Mouse (Mus musculus) CH12.LX (cell line): ENCODE measurements around the gene Commd1. TPM values are rescaled to one million over a fixed set of nuclear protein-coding genes. Genes with fewer than 3 reads are reported as not detected.

Experiments
- DNase-seq: peaks from one replicate; pipeline ENCODE4 v3.0.0-alpha.2; 2013; ENCODE audit errors: extremely low read depth
- H3K27ac ChIP-seq: 2 replicates; pipeline ENCODE4 v1.5.1; 2012; ENCODE audit warnings: low read depth, mild to moderate bottlenecking, control low read depth, moderate library complexity; ENCODE audit not compliant: insufficient read depth
- H3K27me3 ChIP-seq: replicated peaks from 2 replicates; pipeline ENCODE3; 2012; ENCODE audit warnings: inconsistent platforms
- H3K36me3 ChIP-seq, 2 experiments: replicated peaks in 1 of 2; 2 replicates each; pipeline versions ENCODE3 to v1.6.1; 2012; ENCODE audit warnings: inconsistent platforms in 1 of 2, low read length in 1 of 2, mild to moderate bottlenecking in 1 of 2, mixed read lengths in 1 of 2, moderate library complexity in 1 of 2; ENCODE audit not compliant: control insufficient read depth in 1 of 2, insufficient read depth in 1 of 2
- H3K4me1 ChIP-seq, 2 experiments: 2 replicates each; pipeline ENCODE4 v1.6.1; 2012; ENCODE audit warnings: inconsistent platforms in 1 of 2, moderate library complexity in 1 of 2; ENCODE audit not compliant: insufficient read depth in 2 of 2, control insufficient read depth in 1 of 2
- H3K4me2 ChIP-seq: 2 replicates; pipeline ENCODE4 v1.6.1; 2012; ENCODE audit warnings: low read depth, mild to moderate bottlenecking, control low read depth; ENCODE audit not compliant: poor library complexity, insufficient read depth, severe bottlenecking
- H3K4me3 ChIP-seq, 3 experiments: fragments of 150-350 bp in 1 of 3; sonication (generic) in 1 of 3; replicated peaks in 1 of 3; 2 replicates each; pipeline versions ENCODE3 to v1.5.1; 2011 to 2012; ENCODE audit warnings: low read depth in 2 of 3, low read length in 2 of 3, mild to moderate bottlenecking in 2 of 3, moderate library complexity in 2 of 3, control low read depth in 1 of 3, improper control_type of control experiment in 1 of 3, inconsistent platforms in 1 of 3, mixed read lengths in 1 of 3; ENCODE audit not compliant: poor library complexity in 1 of 3
- H3K79me2 ChIP-seq: replicated peaks from 2 replicates; pipeline ENCODE4 v1.6.1; 2012; ENCODE audit warnings: mild to moderate bottlenecking, moderate library complexity; ENCODE audit not compliant: control insufficient read depth, poor library complexity, insufficient read depth, severe bottlenecking; ENCODE audit errors: extremely low read depth
- H3K9ac ChIP-seq: 2 replicates; pipeline ENCODE4 v1.6.1; 2012; ENCODE audit warnings: low read depth, mild to moderate bottlenecking, control low read depth, moderate library complexity; ENCODE audit not compliant: insufficient read depth
- H3K9me3 ChIP-seq: replicated peaks from 2 replicates; pipeline ENCODE3; 2012; ENCODE audit warnings: low read length, inconsistent platforms, mixed read lengths
- CHD1 ChIP-seq: IDR thresholded peaks from 2 replicates; pipeline ENCODE4 v1.6.1; 2012; ENCODE audit warnings: low read depth, low read length, improper control_type of control experiment, inconsistent platforms
- ETS1 ChIP-seq: conservative IDR thresholded peaks from 2 replicates; pipeline ENCODE4 v1.6.1; 2012; ENCODE audit warnings: low read depth, mild to moderate bottlenecking, inconsistent platforms, low read length, improper control_type of control experiment, moderate library complexity
- IRF4 ChIP-seq: IDR thresholded peaks from 2 replicates; pipeline ENCODE4 v1.6.1; 2014; ENCODE audit warnings: low read depth, mild to moderate bottlenecking, inconsistent platforms, low read length, improper control_type of control experiment
- MAFK ChIP-seq: IDR thresholded peaks from 2 replicates; pipeline ENCODE4 v1.6.1; 2011; ENCODE audit warnings: low read length, improper control_type of control experiment; ENCODE audit not compliant: insufficient replicate concordance
- MEF2A ChIP-seq: IDR thresholded peaks from 2 replicates; pipeline ENCODE4 v1.6.1; 2014; ENCODE audit warnings: low read depth, mild to moderate bottlenecking, inconsistent platforms, low read length, improper control_type of control experiment, borderline replicate concordance
- MXI1 ChIP-seq: IDR thresholded peaks from 2 replicates; pipeline ENCODE4 v1.6.1; 2011; ENCODE audit warnings: mild to moderate bottlenecking, low read depth, low read length, improper control_type of control experiment
- PAX5 ChIP-seq: IDR thresholded peaks from 2 replicates; pipeline ENCODE4 v1.6.1; 2012; ENCODE audit warnings: low read length, inconsistent platforms, mixed read lengths
- POLR2A ChIP-seq: IDR thresholded peaks from 2 replicates; pipeline ENCODE4 v1.6.1; 2011; ENCODE audit warnings: low read depth, mild to moderate bottlenecking, improper control_type of control experiment, low read length
- POLR2AphosphoS2 ChIP-seq: IDR thresholded peaks from 2 replicates; pipeline ENCODE4 v1.6.1; 2011; ENCODE audit warnings: low read depth, low read length, improper control_type of control experiment
- RAD21 ChIP-seq: IDR thresholded peaks from 2 replicates; pipeline ENCODE4 v1.6.1; 2011; ENCODE audit warnings: low read depth, mild to moderate bottlenecking, low read length, improper control_type of control experiment, moderate library complexity
- RCOR1 ChIP-seq: conservative IDR thresholded peaks from 2 replicates; pipeline ENCODE4 v1.6.1; 2012; ENCODE audit warnings: low read depth, mild to moderate bottlenecking, inconsistent platforms, low read length, improper control_type of control experiment
- SMC3 ChIP-seq: IDR thresholded peaks from 2 replicates; pipeline ENCODE4 v1.6.1; 2011; ENCODE audit warnings: low read depth, low read length, improper control_type of control experiment
- TCF12 ChIP-seq: IDR thresholded peaks from 2 replicates; pipeline ENCODE4 v1.6.1; 2014; ENCODE audit warnings: low read depth, mild to moderate bottlenecking, inconsistent platforms, low read length, improper control_type of control experiment
- UBTF ChIP-seq: IDR thresholded peaks from 2 replicates; pipeline ENCODE4 v1.6.1; 2012; ENCODE audit warnings: low read depth, mild to moderate bottlenecking, inconsistent platforms, low read length, improper control_type of control experiment, moderate library complexity
- USF1 ChIP-seq: IDR thresholded peaks from 2 replicates; pipeline ENCODE4 v1.6.1; 2014; ENCODE audit warnings: low read depth, mild to moderate bottlenecking, inconsistent platforms, low read length, improper control_type of control experiment
- USF2 ChIP-seq: conservative IDR thresholded peaks from 2 replicates; pipeline ENCODE4 v1.6.1; 2011; ENCODE audit warnings: low read depth, low read length, improper control_type of control experiment
- ZMIZ1 ChIP-seq: IDR thresholded peaks from 2 replicates; pipeline ENCODE4 v1.6.1; 2012; ENCODE audit warnings: low read depth, mild to moderate bottlenecking, inconsistent platforms, low read length, improper control_type of control experiment
- ZNF384 ChIP-seq: IDR thresholded peaks from 2 replicates; pipeline ENCODE4 v1.6.1; 2012; ENCODE audit warnings: low read depth, low read length, improper control_type of control experiment, inconsistent platforms
- dilution Hi-C: fragments of 300-500 bp; cut with MboI; formaldehyde crosslinking; loops from 2 replicates; pipeline ENCODE4 v1.14.3; 2020; ENCODE audit warnings: low sequenced_read_pairs; ENCODE audit not compliant: extremely low pct_unique_long_range_greater_than_20kb, extremely low pct_ligation_motif_present
- in situ Hi-C: fragments of 300-500 bp; cut with MboI; formaldehyde crosslinking; loops from 3 replicates; pipeline ENCODE4 v1.14.3; 2019; ENCODE audit warnings: low sequenced_read_pairs, low pct_ligation_motif_present, low pct_unique_long_range_greater_than_20kb, mixed read lengths
- polyA plus RNA-seq: library from polyadenylated mRNA; unstranded; fragments of >175 nt; gene quantifications from 2 replicates; pipeline ENCODE4 v1.2.1, GENCODE M21; 2012; ENCODE audit warnings: low read depth; ENCODE audit not compliant: insufficient read length
- total RNA-seq, 2 experiments: library from RNA; depleted of rRNA; stranded (reverse); fragments of 300-350 nt in 1 of 2; fragments of >200 nt in 1 of 2; gene quantifications; 2 replicates each; pipeline ENCODE4 v1.2.3; 2012 to 2014

Gene Commd1
- total and polyA plus RNA-seq, 3 experiments = 109 to 163 (median 113) TPM

DNA sequence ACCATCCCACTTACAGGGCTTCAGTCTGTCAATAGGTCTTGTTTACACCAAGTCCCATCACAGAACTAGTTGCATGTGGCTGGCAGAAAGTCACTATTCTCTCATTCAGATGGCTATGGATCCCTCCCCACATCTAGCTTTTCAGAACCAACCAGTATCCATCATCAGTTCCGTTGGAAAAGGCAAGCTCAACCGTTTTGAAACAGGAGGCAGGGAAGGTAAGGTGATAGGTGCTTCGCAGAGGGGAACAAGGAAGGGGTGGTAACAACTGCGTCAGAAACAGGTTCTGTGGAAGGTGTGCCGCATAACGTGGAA, 24.9 kb upstream of the Commd1 start:
- dilution Hi-C loops (no loop called here), in situ Hi-C loops (loop anchor here (5.0 kb wide), 1 partner anchor 260 kb away; no protein-coding TSS in a partner anchor)
- no peaks in the 10 kb centered on the region for H3K27me3 ChIP-seq
- no peak overlapping the region; the same call in 1 of the 2 replicates for H3K9ac ChIP-seq
- no peaks in the 10 kb centered on the region for H3K9me3 ChIP-seq
- peaks cover 21 to 43% of the 10 kb centered on the region in 2 experiments for H3K36me3 ChIP-seq
- TF ChIP-seq POLR2AphosphoS2 (peak; percentile 92), MEF2A (0 out of 2 replicates have a peak, but pooled peaks have one; percentile 8), UBTF (no peak), RCOR1 (no peak), ZNF384 (no peak), CHD1 (peak; percentile 50; the same call in 1 of the 2 replicates), ETS1 (no peak; the same call in 1 of the 2 replicates)
- H3K4me3 ChIP-seq = peak overlapping the region; percentile 46 to 76 (median 60)
- peak overlapping the region; percentile 30 for H3K27ac ChIP-seq
- H3K4me2 ChIP-seq = peak overlapping the region; percentile 80
- DNase-seq = no peak
- H3K79me2 ChIP-seq = no peaks in the 10 kb centered on the region
- H3K4me1 ChIP-seq = peaks cover 3 to 13% of the 10 kb centered on the region in 2 experiments; a peak in 3 of 4 replicates

DNA sequence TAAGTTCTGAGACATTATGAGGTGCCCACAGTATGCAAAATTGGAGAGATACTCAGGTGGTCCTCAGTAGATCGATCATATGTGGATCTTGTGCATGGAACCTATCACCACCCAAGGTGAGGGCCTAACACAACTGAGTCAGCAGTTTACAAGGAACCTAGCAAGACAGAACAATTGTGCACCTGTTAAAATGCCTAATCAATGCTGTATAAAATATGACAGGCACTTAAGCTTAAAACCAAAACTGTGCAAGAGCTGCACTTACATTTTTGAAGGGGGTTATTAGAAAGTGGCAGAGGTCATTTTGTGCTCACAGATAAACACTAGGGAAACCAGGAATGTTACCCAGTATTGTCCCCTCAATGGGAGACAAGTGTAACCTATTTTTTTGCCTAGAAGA, 23.1 kb upstream of the Commd1 start:
- Histone ChIP-seq H3K27me3 (no peaks in the 10 kb centered on the region), H3K4me2 (no peak overlapping the region), H3K27ac (no peak overlapping the region), H3K4me1 (peaks cover 3 to 13% of the 10 kb centered on the region in 2 experiments; a peak in 3 of 4 replicates), H3K79me2 (peaks cover 5% of the 10 kb centered on the region; the same call in 1 of the 2 replicates), H3K9ac (no peak overlapping the region), H3K36me3 (peaks cover 34 to 61% of the 10 kb centered on the region in 2 experiments), H3K4me3 (no peak overlapping the region), H3K9me3 (no peaks in the 10 kb centered on the region)
- no peak for DNase-seq
- in situ Hi-C loops = loop anchor here (5.0 kb wide), 1 partner anchor 262 kb away; no protein-coding TSS in a partner anchor
- TF ChIP-seq MAFK (peak; percentile 74), POLR2A (0 out of 2 replicates have a peak, but pooled peaks have one; percentile 19), IRF4 (no peak), USF1 (no peak), MXI1 (no peak), RAD21 (no peak), ZMIZ1 (no peak; the same call in 1 of the 2 replicates), CHD1 (no peak), TCF12 (no peak), RCOR1 (no peak), PAX5 (no peak), SMC3 (no peak), USF2 (no peak), POLR2AphosphoS2 (peak; percentile 69)
- dilution Hi-C loops = no loop called here
